Mouse (Mus musculus): ENCODE measurements around the gene Gm49369.
"Not testable (repeated sequence)": the region's sequence is repeated elsewhere in the genome, so short reads cannot be mapped to it uniquely, and the experiment has no call there.

The Gm49369 gene

DNA sequence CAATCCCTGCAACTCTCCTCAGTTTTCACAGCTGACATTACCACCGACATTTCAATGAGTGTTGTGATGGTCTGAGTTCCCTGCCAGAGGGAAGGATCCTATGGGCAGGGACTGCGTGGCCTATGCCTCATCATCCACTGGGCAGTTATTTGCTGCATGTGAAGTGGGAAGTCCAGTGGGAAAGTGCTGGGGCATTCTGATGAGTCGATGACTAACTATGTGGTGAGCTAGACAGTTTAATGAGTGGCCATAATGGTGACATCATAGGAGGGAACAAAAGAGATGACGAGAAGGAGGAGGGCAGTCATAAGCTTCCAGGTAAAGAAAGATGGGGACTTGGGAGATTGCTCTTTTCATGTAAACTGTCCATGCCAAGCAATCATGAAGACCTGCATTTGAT is 19.4 kb downstream of the Gm49369 start:
- ChIA-PET POLR2A (interaction anchor here in 3 of 4 experiments (0.6 to 2.4 kb wide), 6 partner anchors 9 to 252 kb away, joined by 3 to 6 read pairs (median 5); partner anchors contain the start of gene Ctsd (in 1 of the 3)), CTCF (interaction anchor here in 2 of 4 experiments (0.5 to 1.8 kb wide), 2 partner anchors 29 to 220 kb away, joined by 3 to 5 read pairs; no protein-coding TSS in a partner anchor)

DNA sequence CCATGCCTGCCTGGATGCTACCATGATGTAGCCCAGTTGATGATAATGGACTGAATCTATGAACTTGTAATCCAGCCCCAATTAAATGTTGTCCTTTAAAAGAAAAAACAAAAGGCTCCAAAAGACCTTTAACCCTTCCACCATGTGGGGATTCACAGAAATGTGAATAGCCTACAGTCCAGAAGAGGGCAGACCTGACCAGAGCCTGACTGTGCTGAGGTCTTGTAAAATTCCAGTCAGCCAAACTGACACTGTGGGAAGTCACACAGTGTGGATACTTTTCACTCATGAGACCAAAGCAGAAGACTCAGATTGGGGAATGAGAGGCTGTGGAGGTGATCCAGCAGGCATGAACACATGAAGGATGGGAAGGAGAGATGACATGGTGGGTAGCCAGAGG is 21.7 kb downstream of the Gm49369 start:
- POLR2A ChIA-PET: interaction anchor here in 1 of 4 experiments (1.1 kb wide), 1 partner anchor 12 kb away, joined by 3 read pairs; no protein-coding TSS in a partner anchor

DNA sequence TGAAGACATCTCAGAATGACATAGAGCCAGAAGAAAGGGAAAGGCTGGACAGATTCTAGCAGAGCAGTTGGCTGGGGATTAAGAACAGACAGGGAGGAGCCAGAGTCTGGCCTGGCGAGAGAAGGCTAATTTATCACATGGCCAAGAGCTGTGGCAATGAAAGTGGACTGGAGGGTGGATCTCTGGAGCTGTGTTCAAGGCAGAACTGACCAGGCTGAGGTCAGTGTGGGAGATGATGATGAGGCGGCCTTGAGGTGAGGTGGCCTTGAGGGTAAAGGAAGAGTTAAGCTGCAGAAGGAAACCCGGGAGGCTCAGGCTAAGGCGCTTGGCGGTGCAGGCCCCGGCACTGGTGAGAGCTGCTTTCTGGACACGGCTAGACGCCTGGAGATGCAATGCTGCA is 23.3 kb downstream of the Gm49369 start:
- CTCF ChIA-PET: interaction anchor here in 1 of 4 experiments (1.6 to 1.7 kb wide), 2 partner anchors 25 to 179 kb away, joined by 4 to 5 read pairs; no protein-coding TSS in a partner anchor
- POLR2A ChIA-PET: interaction anchor here in 3 of 4 experiments (0.5 to 1.4 kb wide), 5 partner anchors 11 to 164 kb away, joined by 3 to 8 read pairs (median 3); no protein-coding TSS in a partner anchor

More for the DNA sequence above, 21.7 kb downstream of the Gm49369 start:
- CTCF ChIA-PET: interaction anchor here in 1 of 4 experiments (1.6 kb wide), 1 partner anchor 177 kb away, joined by 4 read pairs; no protein-coding TSS in a partner anchor

DNA sequence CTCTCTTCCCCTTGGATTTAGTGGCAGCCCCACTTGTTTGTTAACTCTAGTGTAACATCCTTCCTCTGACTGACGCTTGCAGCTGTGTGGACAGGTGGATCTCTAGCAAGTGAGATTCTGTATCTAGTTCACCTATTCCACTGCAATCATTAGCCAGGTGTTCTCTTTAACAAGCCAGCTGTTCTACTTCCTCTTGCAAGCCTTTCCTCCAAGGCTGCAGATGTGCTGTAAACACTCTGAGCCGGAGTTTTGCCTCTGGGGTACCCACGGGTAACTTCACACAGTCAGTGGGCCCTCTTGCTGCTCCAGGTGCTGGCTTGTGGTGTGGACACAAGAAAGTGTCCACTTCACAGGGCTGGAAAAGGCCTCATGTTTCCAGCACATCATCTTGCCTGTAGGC is 24.9 kb downstream of the Gm49369 start:
- POLR2A ChIA-PET: interaction anchor here in 1 of 4 experiments (3.9 kb wide), 1 partner anchor 28 kb away, joined by 28 read pairs; the partner anchor contains the start of gene Ctsd
- CTCF ChIA-PET: no interaction called here

DNA sequence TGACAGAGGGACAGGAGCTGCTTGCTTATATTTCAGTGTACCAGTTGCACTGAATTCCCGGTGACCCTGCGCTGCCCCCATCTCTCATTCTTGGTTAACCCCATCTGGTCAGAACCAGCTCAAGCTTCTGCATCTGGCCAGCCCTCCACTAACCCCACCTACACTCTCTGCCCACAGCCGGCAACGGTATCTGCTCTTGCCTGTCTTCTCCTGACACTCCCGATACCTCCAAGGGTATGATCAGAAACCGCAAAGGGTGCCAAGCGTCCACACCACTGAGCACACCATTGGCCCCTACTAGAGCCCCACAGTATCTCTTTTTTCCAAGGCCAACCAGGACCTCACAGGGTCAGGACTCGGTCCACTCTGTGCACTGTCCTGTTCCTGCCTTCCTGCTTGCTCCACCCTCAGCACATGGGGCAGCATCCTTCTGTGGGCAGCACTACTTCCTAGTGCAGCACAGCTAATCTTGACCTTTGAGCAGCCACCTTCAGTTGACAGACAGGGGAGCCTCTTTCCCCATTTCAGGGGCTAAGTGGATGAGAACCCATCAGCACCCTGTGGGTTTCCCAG is 27.7 kb downstream of the Gm49369 start:
- CTCF ChIA-PET: interaction anchor here in 3 of 4 experiments (0.6 to 1.3 kb wide), 4 partner anchors 20 to 303 kb away, joined by 4 to 21 read pairs (median 8); no protein-coding TSS in a partner anchor
- POLR2A ChIA-PET: interaction anchor here in 2 of 4 experiments (0.9 to 3.9 kb wide), 9 partner anchors 15 to 81 kb away, joined by 3 to 28 read pairs (median 3); partner anchors contain the start of gene Ctsd (in 2 of the 2)

DNA sequence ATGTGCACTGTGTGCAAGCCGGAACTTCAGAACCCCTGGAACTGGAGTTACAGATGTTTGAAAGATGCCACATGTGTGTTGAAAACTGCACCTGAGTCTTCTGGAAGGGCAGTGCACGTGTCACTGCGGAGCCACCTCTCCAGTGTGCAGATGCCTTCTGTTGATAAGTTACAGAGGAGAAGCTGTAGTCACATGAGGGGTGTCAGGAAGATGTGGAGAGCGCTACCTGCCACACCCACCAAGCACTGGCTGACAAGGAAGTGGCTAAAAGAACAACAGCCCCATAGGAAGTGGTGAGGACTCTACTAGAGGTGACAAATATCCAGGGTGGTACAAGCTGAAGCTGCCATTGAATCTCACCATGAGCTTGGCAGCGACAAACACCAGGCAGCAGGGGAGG is 28.6 kb downstream of the Gm49369 start:
- ChIA-PET POLR2A (interaction anchor here in 2 of 4 experiments (0.9 to 3.9 kb wide), 6 partner anchors 14 to 36 kb away, joined by 3 to 28 read pairs (median 4); partner anchors contain the start of gene Ctsd (in 2 of the 2)), CTCF (interaction anchor here in 2 of 4 experiments (1.3 to 1.4 kb wide), 2 partner anchors 19 kb away, joined by 3 to 4 read pairs; no protein-coding TSS in a partner anchor)

DNA sequence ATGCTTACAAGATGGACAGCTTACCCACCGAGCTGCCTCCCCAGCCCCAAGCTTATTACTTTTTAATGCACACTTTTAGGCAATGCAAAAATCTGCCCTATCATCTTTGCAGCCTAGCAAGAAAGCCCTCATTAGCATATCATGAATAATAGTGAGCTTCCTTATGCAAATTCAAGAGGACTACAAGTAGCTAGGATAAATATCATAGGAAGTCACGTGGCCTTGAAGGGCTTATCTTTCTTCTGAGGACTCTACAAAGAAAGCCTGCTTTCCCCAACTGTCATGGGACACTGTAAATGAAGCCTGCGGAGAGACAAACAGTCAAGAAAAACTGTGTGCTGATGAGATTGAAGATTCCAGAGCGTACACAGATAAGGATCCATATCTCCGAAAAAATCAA is 30.9 kb downstream of the Gm49369 start:
- POLR2A ChIA-PET: interaction anchor here in 2 of 4 experiments (0.9 to 2.4 kb wide), 6 partner anchors 33 to 213 kb away, joined by 3 to 12 read pairs (median 3); partner anchors contain the start of gene Ctsd (in 1 of the 2)
- CTCF ChIA-PET: interaction anchor here in 2 of 4 experiments (0.8 to 1.3 kb wide), 3 partner anchors 17 to 260 kb away, joined by 3 to 4 read pairs (median 3); no protein-coding TSS in a partner anchor

DNA sequence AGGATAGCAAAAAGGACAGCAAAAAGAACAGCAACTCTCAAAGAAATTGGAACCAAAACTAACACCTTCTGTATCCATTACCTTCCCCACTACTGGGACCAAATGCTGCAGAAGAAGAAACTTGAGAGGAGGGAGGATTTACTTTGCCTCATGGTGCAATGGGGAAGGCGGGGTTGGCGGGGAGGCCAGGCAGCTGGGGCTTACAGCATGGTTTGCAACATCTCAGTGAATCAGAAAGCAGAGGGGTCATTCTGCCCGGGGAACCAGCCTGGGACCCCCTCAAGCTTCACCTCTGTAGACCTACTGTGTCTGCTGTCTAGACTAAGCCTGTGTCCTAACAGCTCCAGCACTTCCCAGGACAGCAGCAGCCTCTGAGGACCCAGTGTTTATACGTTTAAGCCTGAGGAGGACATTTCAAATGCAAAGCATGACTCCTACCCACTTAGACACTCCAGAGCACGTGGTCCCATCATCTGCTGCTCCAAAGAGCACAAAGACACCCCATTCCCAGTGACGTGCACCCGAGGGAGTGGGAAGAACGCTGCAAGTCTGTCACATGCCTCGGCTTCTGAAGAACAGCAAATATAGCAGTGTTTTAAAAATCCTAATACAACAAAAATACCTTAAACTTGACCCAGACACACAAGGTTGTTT is 33.0 kb downstream of the Gm49369 start:
- POLR2A ChIA-PET: interaction anchor here in 3 of 4 experiments (0.7 to 2.4 kb wide), 11 partner anchors 9 to 51 kb away, joined by 3 to 13 read pairs (median 4); partner anchors contain the start of genes Ctsd (in 2 of the 3), Gm49369 (in 1 of the 3) and Ifitm10 (in 1 of the 3)
- CTCF ChIA-PET: interaction anchor here (0.6 to 2.8 kb wide), 7 partner anchors 15 to 262 kb away, joined by 3 to 15 read pairs (median 4); no protein-coding TSS in a partner anchor

DNA sequence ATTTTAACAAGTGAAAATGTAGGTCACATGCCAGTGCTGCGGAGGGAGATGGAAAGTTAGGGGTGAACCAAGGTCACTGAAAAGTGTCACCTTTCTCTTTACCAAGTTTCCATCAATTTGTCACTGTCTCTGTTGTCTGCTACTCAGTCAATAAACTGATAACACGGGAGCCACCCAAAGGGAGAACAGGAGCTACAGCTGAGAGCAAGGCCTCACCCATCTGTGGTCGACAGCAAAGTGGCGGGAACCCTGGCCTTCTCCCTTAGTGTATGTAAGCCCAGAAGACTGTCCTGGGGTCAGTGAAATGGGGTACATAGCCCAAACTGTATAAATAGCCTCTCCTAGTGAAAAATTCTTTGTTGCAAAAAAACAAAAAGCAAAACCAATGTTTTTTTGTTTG is 34.9 kb downstream of the Gm49369 start:
- ChIA-PET POLR2A (interaction anchor here in 2 of 4 experiments (1.0 to 2.3 kb wide), 9 partner anchors 11 to 57 kb away, joined by 3 to 13 read pairs (median 4); partner anchors contain the start of gene Ctsd (in 1 of the 2)), CTCF (interaction anchor here in 3 of 4 experiments (0.7 to 2.8 kb wide), 4 partner anchors 13 to 53 kb away, joined by 5 to 15 read pairs (median 6); no protein-coding TSS in a partner anchor)

DNA sequence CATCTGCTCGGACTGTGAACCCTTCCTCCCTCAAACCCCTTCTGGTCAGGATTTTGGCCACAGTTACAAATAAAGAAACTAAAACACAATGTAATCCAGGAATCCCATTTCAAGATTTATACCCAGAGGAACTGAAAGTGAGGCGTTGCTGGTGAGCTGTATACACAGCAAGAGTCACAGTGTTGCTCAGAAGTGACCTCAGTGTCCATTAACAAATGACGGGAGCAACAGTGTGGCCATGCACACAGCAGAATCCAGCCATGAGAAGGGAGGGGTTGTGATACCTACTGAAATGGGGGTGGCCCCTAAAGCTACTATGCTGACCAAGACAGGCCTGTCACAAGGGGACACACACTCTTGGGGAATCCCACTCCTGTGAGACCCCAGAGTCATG is 40.2 kb downstream of the Gm49369 start:
- ChIA-PET POLR2A (interaction anchor here in 1 of 4 experiments (0.7 to 1.1 kb wide), 2 partner anchors 44 to 58 kb away, joined by 3 read pairs; no protein-coding TSS in a partner anchor), CTCF (interaction anchor here in 2 of 4 experiments (0.6 to 1.3 kb wide), 2 partner anchors 21 to 86 kb away, joined by 6 to 10 read pairs; no protein-coding TSS in a partner anchor)

DNA sequence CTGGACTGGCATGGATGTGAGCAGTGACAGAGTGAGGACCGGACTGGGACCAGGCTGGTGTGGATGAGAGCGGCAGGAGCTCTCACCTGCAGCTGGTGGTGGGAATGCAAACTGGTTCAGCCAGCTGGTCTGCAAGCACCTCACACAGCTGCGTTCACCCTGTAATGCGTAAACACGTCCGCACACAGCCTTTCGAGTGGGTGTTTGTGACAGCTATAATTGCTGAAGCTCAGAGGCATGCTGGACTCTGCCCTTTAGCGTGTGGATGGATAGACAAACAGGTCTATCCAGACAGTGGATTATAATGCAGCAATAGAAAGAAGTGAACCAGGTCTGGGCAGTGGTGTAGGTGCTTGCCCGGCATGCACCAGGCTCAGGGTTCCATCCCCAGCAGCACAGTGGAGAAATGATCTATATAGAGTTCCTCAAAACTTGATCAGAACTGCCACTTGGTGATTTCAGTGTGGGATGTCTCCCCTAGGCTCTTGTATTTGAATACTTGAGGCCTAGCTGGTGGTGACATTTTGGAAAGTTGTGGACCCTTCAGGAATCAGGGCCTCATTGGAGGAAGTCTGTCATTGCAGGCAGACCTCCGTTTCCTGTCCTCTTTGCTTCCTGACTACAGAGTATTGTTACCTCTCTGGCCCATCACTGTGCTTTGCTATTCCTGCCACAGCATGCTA is 40.8 kb downstream of the Gm49369 start:
- POLR2A ChIA-PET: interaction anchor here in 2 of 4 experiments (0.6 to 1.1 kb wide), 4 partner anchors 43 to 86 kb away, joined by 3 read pairs; no protein-coding TSS in a partner anchor
- CTCF ChIA-PET: interaction anchor here in 2 of 4 experiments (0.9 to 1.0 kb wide), 2 partner anchors 63 to 99 kb away, joined by 3 to 4 read pairs; no protein-coding TSS in a partner anchor

DNA sequence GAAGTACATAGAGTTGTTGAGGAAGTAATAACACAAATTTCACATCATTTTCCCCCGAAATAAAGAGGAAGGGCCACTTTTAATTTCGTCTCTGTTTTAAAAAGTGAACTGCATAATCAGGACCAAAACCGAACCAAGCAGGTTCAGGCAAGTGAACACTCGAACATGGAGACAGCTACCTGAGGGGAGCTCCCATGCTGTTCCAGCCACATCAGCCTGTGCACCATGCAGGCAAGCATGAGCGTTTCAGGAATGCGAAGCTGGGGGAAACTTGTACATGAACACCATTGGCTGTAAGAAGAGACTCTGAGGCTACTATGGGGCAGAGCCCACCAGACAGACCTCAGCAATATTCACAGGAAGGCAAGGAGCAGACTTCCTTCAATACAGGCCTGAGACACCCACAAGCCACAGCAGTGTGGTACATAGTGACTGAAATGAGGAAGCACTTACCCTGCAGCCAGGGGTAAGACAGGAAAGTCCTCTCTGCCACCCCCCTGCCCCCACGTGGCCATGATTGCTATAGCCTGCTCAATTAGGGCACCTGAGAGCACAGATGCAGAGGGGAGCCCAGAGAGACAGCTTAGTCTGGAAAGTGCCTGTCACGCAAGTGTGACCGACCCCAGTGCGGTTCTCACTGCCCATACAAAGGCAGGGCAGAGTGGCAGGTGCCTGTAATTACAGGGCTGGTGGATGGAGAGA is 42.0 kb downstream of the Gm49369 start:
- CTCF ChIA-PET: interaction anchor here in 3 of 4 experiments (0.6 to 1.0 kb wide), 3 partner anchors 64 to 143 kb away, joined by 3 to 6 read pairs (median 4); no protein-coding TSS in a partner anchor
- POLR2A ChIA-PET: interaction anchor here in 2 of 4 experiments (0.5 to 1.8 kb wide), 4 partner anchors 9 to 271 kb away, joined by 3 to 4 read pairs (median 3); no protein-coding TSS in a partner anchor

DNA sequence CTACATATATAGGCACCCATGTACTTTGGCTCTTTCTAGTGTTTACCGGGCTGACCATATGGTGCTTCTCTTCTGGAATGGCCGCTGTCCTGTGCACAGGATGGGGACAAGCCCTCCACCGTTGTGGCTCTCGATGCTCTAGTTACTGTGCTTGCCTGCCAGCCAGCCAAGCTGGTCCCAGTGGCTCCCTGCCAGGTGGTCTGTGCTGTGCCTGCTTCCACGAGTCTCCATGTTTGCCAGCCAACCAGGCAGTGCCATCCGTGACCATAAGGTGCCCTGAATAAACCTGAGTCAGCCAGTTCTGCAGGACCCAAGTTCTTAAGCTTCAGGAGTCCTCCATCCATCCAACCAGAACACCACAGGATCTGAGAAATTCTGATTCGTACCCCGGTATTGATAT is 47.3 kb downstream of the Gm49369 start:
- POLR2A ChIA-PET: interaction anchor here in 3 of 4 experiments (0.7 to 2.5 kb wide), 9 partner anchors 11 to 245 kb away, joined by 3 to 9 read pairs (median 3); partner anchors contain the start of gene Ctsd (in 1 of the 3)
- CTCF ChIA-PET: interaction anchor here (0.7 to 2.0 kb wide), 43 partner anchors 10 to 380 kb away, joined by 3 to 58 read pairs (median 7); partner anchors contain the start of gene Tnni2 (in 1 of the 4)

DNA sequence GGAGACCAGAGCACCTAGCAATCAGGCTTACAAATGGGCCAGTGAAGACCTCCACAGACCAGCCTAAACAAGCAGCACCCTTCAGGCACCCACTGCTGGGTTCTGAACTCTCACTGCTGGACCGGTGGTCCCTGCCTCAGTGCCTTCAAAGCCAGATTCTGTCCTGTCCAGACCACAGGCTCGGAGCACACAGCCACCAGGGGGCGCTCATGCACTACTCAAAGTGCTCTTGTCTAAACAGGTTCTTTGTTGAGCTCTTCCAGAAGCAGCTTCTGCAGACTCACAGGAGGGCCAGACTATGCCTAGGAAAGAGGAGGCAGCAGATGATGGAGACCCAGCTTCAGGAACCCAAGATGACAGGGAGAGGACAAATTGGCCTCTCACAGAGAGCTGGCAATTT is 48.2 kb downstream of the Gm49369 start:
- ChIA-PET POLR2A (interaction anchor here (0.6 to 2.5 kb wide), 19 partner anchors 11 to 248 kb away, joined by 3 to 10 read pairs (median 3); no protein-coding TSS in a partner anchor), CTCF (interaction anchor here (0.5 to 2.0 kb wide), 130 partner anchors 9 to 943 kb away, joined by 3 to 58 read pairs (median 4); partner anchors contain the start of genes Ctsd (in 2 of the 4), Syt8 (in 1 of the 4) and Tnni2 (in 1 of the 4))

DNA sequence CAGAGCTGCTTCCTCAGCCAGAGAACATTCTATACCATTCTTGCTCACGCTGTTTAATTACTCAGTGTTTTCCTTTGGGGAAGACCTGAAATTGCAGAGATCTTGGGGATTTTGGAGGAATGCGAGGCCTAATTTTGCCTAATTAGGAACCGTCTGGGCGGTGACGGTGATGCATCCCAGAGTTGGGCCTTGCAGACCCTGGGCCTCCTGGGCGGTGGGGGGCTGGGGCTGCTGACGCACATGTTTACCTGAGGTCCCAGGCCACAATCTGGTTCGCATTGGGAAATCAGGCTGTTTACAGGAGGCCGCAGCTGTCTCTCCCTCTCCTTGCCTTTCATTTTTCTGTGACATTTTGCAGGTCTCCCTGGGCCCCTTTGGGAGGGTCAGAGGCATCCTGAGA is 49.7 kb downstream of the Gm49369 start:
- POLR2A ChIA-PET: not testable (repeated sequence)
- CTCF ChIA-PET: interaction anchor here in 1 of 4 experiments (1.3 kb wide), 1 partner anchor 48 kb away, joined by 3 read pairs; no protein-coding TSS in a partner anchor

DNA sequence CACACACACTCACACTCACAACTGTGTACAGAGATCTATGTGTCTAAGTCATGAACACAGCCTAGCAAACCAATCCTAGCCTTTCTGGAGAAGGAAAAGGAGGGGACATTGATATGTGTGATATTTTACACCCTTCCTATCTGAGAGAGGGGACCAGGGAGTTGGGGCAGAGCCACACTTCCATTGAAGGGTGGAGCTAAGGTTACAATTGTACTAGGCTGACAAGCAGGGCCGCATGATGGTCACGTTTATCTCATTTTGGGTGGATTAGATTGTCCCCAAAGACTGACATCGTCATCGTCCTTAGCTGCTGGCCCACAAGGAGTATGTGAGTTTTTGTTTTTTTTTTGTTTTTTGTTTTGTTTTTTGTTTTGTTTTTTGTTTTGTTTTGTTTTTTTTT is 51.2 kb downstream of the Gm49369 start:
- CTCF ChIA-PET: interaction anchor here in 1 of 4 experiments (1.1 kb wide), 2 partner anchors 109 to 1010 kb away, joined by 3 read pairs; no protein-coding TSS in a partner anchor
- POLR2A ChIA-PET: interaction anchor here in 1 of 4 experiments (0.5 to 0.6 kb wide), 2 partner anchors 60 to 337 kb away, joined by 4 read pairs; no protein-coding TSS in a partner anchor

All from embryonic stem cell, embryonic (primary cell).